Mouse (Mus musculus) bone marrow, adult 2 months (tissue): Measurements from ENCODE around the gene Ehbp1l1. TPM values are rescaled to one million over a fixed set of nuclear protein-coding genes. Genes with fewer than 3 reads are reported as not detected.

Experiments used
- H3K27ac ChIP-seq: fragments of 200-500 bp; 2 replicates; pipeline ENCODE4 v1.5.1; 2012; ENCODE audit warnings: low read depth, mild to moderate bottlenecking, control low read depth, inconsistent platforms, low read length; ENCODE audit not compliant: control insufficient read depth, poor library complexity, insufficient read depth
- H3K4me1 ChIP-seq: fragments of 200-500 bp; 2 replicates; pipeline ENCODE4 v1.6.1; 2011; ENCODE audit warnings: low read length; ENCODE audit not compliant: control insufficient read depth, insufficient read depth
- H3K4me3 ChIP-seq: fragments of 200-500 bp; replicated peaks from 2 replicates; pipeline ENCODE3; 2011; ENCODE audit warnings: mild to moderate bottlenecking, low read depth, low read length, control low read depth; ENCODE audit not compliant: control insufficient read depth
- CTCF ChIP-seq: fragments of 200-500 bp; IDR thresholded peaks from 2 replicates; pipeline ENCODE4 v1.5.1; 2011; ENCODE audit warnings: low read length, control low read depth; ENCODE audit not compliant: control insufficient read depth, insufficient read depth
- POLR2A ChIP-seq: fragments of 200-500 bp; IDR thresholded peaks from 2 replicates; pipeline ENCODE4 v1.6.1; 2011; ENCODE audit warnings: low read depth, mild to moderate bottlenecking, control low read depth, low read length, borderline replicate concordance; ENCODE audit not compliant: control insufficient read depth
- WGBS: fragments of 180-500 bp; shearing (Covaris S2); methylation state at CpG from one replicate; pipeline ENCODE4 v1.1.7; 2018; 5-methylcytosine and 5-hydroxymethylcytosine counted together
- polyA plus RNA-seq: library from polyadenylated mRNA; stranded (reverse); fragments of >200 nt; gene quantifications from 2 replicates; pipeline ENCODE4 v1.2.4, GENCODE M21; 2011; ENCODE audit warnings: low replicate concordance; ENCODE audit not compliant: missing spikeins, insufficient read depth, insufficient read length

Gene Ehbp1l1
- polyA plus RNA-seq, 1 experiment, result 224 TPM

GRCm38 (mm10) chr19:5728631-5729443 is 2.7 kb upstream of the Ehbp1l1 start:
- Histone ChIP-seq H3K4me3 (peak overlapping the region; percentile 83), H3K27ac (peak overlapping the region; percentile 82), H3K4me1 (peaks cover 13% of the 10 kb centered on the region)
- WGBS, result 8% methylated on average over 37 of the region's 37 CpGs
- TF ChIP-seq POLR2A (peak; percentile 19; the same call in 1 of the 2 replicates), CTCF (no peak)

GRCm38 (mm10) chr19:5727701-5728100 is 1.6 kb upstream of the Ehbp1l1 start:
- TF ChIP-seq CTCF (peak; percentile 100), POLR2A (no peak)
- peak overlapping the region; percentile 83 for H3K4me3 ChIP-seq
- H3K4me1 ChIP-seq, result peaks cover 14% of the 10 kb centered on the region
- under 1% methylated on average over 14 of the region's 14 CpGs for WGBS
- peak overlapping the region; percentile 97 for H3K27ac ChIP-seq

GRCm38 (mm10) chr19:5726961-5727578 is 953 bp upstream of the Ehbp1l1 start:
- H3K27ac ChIP-seq, result peak overlapping the region; percentile 97
- 18% methylated on average over 15 of the region's 15 CpGs for WGBS
- H3K4me3 ChIP-seq, result peak overlapping the region; percentile 83
- no peak for TF ChIP-seq CTCF
- peak; percentile 32; the same call in 1 of the 2 replicates for TF ChIP-seq POLR2A
- peaks cover 14% of the 10 kb centered on the region for H3K4me1 ChIP-seq

- TF ChIP-seq POLR2A (0 out of 2 replicates have a peak, but pooled peaks have one; percentile 19), CTCF (no peak)
- 5% methylated on average over 12 of the region's 12 CpGs for WGBS
- peak overlapping the region; percentile 88 for H3K4me3 ChIP-seq
- peak overlapping the region; percentile 97 for H3K27ac ChIP-seq
- H3K4me1 ChIP-seq, result peaks cover 10% of the 10 kb centered on the region
Measured at GRCm38 (mm10) chr19:5725029-5725707, 949 bp downstream of the Ehbp1l1 start.

- peak overlapping the region; percentile 97 for H3K27ac ChIP-seq
- peaks cover 10% of the 10 kb centered on the region for H3K4me1 ChIP-seq
- TF ChIP-seq CTCF (no peak), POLR2A (peak; percentile 89)
- H3K4me3 ChIP-seq, result peak overlapping the region; percentile 88
- 0% methylated on average over 7 of the region's 7 CpGs for WGBS
Measured at GRCm38 (mm10) chr19:5724549-5724941, 1.6 kb downstream of the Ehbp1l1 start.

- peak overlapping the region; percentile 88 for H3K4me3 ChIP-seq
- TF ChIP-seq POLR2A, result peak; percentile 35; the same call in 1 of the 2 replicates
- TF ChIP-seq CTCF, result no peak
- WGBS, result 24% methylated on average over 4 of the region's 4 CpGs
- peak overlapping the region; percentile 97 for H3K27ac ChIP-seq
- peaks cover 10% of the 10 kb centered on the region for H3K4me1 ChIP-seq
Measured at GRCm38 (mm10) chr19:5723934-5724548, 2.1 kb downstream of the Ehbp1l1 start.

GRCm38 (mm10) chr19:5722848-5723425 is 3.2 kb downstream of the Ehbp1l1 start:
- WGBS, result 53% methylated on average over 7 of the region's 7 CpGs
- peak overlapping the region; percentile 31 for H3K27ac ChIP-seq
- no peak for TF ChIP-seq CTCF
- no peak; the same call in 1 of the 2 replicates for TF ChIP-seq POLR2A
- H3K4me1 ChIP-seq, result peaks cover 7% of the 10 kb centered on the region
- peak overlapping the region; percentile 36 for H3K4me3 ChIP-seq

GRCm38 (mm10) chr19:5721233-5721632 is 4.9 kb downstream of the Ehbp1l1 start:
- H3K4me3 ChIP-seq, result no peak overlapping the region
- 90% methylated on average over 6 of the region's 6 CpGs for WGBS
- TF ChIP-seq CTCF, result no peak
- no peak for TF ChIP-seq POLR2A

More at GRCm38 (mm10) chr19:5721233-5721632, 4.9 kb downstream of the Ehbp1l1 start:
- H3K4me1 ChIP-seq, result peaks cover 7% of the 10 kb centered on the region
- no peak overlapping the region for H3K27ac ChIP-seq
